Mouse (Mus musculus): ENCODE results near the gene Ska2.
A peak's percentile ranks its signal among the peaks of the same experiment; 100 is the strongest.

Ska2 gene

DNA sequence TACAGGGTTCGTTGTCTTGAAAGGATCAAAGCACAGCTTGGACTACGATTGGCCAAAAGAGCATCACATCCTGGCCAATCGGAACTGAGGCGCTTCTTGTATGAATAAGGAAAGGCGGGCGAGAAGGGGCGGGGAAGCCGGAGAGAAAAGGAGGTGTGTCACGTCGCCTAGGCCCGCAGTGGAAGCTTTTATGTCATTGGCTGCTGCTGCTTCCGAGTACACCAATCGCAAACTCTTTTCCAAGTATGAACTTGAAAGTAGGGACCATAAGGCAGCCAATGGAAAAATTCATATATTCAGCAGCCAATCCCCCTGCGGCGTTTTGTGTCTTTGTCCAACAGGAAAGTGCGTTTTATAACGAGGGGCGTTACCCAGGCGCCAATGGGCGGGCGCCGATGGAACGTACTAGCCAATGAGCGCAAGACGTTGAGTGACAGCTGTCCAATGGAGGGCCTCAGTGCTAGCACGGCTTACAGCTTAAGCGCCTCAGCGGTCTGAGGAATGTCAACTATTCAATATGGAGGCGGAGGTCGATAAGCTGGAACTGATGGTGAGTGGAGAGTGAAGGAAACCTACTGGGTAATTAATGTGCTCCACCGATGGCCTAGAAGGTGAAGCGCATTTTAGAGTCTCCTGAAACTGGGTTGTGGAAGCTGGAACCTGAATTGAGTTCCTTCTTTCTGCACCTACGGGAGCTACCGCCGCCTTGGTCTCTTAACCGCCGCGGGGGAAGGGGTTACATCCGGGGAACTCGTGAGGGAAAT, at the start of gene Ska2:
Ska2 (plus strand) TSS at position 480 of the 764 bp plus-strand sequence.
- peak; percentile 99 for DNase-seq (ENCODE audit: low read depth)

- DNase-seq (ENCODE audit: low read depth) = no peak
Measured at GRCm38 (mm10) chr11:87060410-87060809, 48.6 kb upstream of the Ska2 start.

GRCm38 (mm10) chr11:87062087-87062486, 46.9 kb upstream of the Ska2 start:
- DNase-seq (ENCODE audit: low read depth) = no peak

DNA sequence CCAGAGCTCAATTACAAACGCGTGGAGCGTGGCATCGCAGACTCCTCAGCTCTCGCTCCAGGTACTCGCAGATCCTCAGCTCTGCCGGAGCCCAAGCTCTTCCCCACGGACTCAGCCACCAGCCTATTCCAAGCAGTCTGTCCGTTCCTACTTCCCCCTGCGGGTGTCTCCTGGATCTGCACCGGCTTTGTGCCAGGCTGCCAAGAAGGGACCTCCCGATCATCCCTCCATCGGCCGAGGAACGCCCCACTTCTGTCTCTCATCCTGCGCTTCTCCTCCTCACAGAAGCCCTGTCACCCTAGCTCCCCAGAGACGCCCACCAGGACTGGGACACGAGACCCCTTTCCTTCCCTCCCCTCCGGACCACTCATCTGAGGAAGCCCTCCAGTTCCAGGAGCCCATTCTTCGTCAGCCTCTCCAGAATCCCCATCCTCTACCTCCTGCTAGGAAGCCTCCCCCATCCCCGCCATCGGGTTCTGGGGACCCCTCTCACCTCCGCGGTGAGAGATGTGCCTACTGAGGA, 35.6 kb upstream of the Ska2 start:
- DNase-seq (ENCODE audit: low read depth) = peak; percentile 51

DNA sequence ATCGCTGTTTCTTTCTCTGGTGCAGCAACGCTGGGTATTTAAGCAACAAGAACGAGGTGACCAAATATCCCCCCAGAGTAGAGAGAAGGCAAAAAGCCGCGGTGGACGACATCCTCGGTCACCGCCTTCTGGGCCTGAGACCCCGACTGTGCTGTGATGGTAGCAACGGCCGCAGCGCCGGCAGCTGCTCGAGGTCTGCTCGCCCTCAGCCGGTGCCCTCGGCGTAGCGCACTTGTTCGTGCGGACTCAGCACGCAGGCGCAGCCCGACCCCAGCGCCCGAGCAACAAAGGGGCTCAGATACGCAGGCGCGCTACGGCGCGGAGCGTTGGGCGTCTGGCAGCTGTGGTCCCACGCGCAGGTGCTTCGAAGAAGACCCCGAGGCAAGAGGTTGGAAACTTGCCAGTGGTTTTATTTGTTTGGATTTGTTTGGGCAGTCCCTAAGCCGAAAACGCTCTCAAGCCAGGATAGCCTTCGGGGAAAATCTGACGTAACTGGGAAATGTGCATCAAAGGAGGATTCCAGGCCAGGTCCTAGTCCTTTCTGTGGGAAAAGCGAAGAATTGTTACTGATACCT, 35.1 kb upstream of the Ska2 start, which contains the start of gene Gdpd1:
Gdpd1 (minus strand) TSS at position 197 of the 575 bp plus-strand sequence.
- peak; percentile 86 for DNase-seq (ENCODE audit: low read depth)

DNA sequence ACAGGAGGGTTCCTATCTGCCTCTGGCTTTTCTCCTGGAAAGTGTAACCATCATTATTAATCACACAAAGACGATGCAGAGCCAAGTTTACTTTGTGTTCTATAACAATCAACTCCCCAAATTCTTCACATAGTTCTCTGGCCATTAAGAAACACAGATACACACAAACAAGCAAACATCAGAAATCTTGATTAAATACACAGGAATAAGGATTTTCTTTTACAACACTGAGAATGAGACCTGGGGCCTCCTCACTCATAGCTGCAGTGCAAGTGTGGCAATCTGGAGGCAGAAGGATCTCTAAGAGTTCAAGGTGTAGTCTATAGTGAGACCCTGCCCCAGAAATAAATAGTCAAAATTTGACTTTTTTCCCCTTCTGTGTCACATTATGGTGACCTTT, 25.3 kb upstream of the Ska2 start:
- no peak for DNase-seq (ENCODE audit: low read depth)

GRCm38 (mm10) chr11:87085461-87085860, 23.6 kb upstream of the Ska2 start:
- no peak for DNase-seq (ENCODE audit: low read depth)

DNA sequence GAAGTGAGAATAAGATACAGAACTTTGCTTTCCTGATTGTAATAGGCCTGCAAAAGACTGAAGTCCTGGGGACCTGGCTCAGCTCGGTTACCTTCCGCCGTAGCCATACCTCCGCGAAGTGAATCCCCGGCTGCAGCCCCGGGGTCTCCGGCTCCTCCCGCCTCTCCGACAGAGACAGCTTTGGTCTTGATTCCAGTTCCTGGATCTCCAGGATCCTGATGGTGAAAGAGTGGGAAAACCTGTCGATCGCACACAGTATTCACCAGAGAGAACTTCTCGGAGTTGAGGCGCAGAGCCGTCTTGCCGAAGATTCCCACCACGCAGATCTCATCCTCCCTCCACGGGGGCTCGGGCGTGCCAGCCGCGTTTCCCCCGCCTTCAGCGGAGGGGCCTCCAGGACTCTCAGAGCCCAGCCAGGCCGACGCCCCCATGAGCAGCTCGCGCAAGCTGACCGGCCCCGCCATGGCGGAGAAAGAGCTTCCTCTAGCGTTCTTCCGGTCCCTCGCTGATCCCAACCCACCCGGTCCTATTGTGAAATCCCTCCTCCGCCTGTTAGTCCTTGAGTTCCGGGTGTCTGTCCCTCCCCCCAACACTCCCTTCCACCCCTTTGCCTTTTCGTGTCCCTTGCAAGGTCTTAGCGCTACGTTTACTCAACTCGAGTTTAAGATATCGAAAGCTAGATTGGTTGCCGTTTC, 22.6 kb upstream of the Ska2 start, which contains the start of gene Smg8:
Smg8 (minus strand) TSS at position 485 of the 695 bp plus-strand sequence.
- DNase-seq (ENCODE audit: low read depth) = peak; percentile 83

GRCm38 (mm10) chr11:87087142-87087541, 21.9 kb upstream of the Ska2 start:
- peak; percentile 23 for DNase-seq (ENCODE audit: low read depth)

GRCm38 (mm10) chr11:87108409-87108754, 652 bp upstream of the Ska2 start, which contains the start of gene Prr11:
TSS of gene Prr11 (minus strand) at chr11:87108708.
- DNase-seq (ENCODE audit: low read depth) = no peak

- no peak for DNase-seq (ENCODE audit: low read depth)
Measured at GRCm38 (mm10) chr11:87109519-87110171, 611 bp downstream of the Ska2 start.

- no peak for DNase-seq (ENCODE audit: low read depth)
Measured at GRCm38 (mm10) chr11:87110172-87110909, 1.3 kb downstream of the Ska2 start.

DNA sequence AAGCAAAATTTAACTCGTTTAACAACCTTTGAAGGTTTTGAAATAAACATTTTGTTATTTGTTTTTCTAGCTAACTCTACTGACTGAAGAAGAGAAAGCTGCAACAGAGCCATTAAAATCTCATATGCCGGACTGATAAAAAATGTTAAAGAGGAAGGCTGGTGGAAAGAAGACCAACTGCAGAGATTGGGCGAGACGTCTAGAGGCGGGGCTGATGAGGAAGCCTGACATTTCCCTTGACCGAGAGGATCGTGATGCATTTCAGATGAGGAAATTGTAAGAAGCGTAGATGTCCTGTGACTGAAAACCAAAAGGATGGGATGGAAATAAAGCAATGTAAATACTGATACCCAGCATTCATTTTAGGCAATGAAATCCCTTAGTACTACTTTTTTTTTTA, 12.8 kb downstream of the Ska2 start:
- no peak for DNase-seq (ENCODE audit: low read depth)

- no peak for DNase-seq (ENCODE audit: low read depth)
Measured at GRCm38 (mm10) chr11:87125562-87125961, 16.5 kb downstream of the Ska2 start.

- no peak for DNase-seq (ENCODE audit: low read depth)
Measured at GRCm38 (mm10) chr11:87126281-87126823, 17.3 kb downstream of the Ska2 start.

- DNase-seq (ENCODE audit: low read depth) = peak; percentile 93
Measured at GRCm38 (mm10) chr11:87126824-87127816, 18.1 kb downstream of the Ska2 start, which contains the start of gene Trim37. TSS of gene Trim37 (plus strand) at chr11:87127077.

DNA sequence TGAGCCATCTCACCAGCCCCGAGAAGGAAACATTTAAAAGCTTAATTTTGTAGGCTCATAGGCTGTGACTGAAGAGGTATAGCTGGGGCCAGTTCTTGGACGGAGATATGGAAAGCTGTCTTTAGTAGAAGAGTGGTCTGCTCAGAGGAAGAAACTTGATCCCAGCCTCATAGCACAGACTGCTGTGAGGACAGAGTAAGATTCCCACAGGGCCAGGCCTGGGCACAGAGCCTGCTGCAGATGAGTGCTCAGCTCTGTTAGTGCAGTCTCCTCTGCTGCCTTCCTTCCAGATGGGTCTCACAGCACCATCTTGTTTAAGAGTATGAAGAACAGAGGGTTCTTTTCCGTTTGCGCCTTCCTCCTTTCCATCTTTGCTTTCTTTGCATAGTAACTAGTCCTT, 27.2 kb downstream of the Ska2 start:
- no peak for DNase-seq (ENCODE audit: low read depth)

DNA sequence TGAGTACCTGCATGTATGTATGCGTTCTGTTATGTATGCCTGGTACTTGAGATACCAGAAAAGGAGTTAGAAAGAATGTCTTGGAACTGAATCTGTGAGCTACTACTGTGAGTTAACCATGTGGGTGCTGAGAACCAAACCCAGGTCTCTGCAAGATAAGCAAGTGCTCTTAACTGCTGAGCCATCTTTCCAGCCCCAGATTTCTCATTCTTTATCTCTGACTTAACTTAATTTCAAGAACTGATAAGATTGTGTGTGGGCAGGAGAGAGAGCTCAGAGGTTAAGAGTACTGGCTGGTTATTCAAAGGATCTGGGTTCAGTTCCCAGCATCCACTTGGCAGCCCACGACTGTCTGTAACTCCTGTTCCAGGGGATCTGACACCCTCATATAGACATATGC, 49.0 kb downstream of the Ska2 start:
- no peak for DNase-seq (ENCODE audit: low read depth)

DNA sequence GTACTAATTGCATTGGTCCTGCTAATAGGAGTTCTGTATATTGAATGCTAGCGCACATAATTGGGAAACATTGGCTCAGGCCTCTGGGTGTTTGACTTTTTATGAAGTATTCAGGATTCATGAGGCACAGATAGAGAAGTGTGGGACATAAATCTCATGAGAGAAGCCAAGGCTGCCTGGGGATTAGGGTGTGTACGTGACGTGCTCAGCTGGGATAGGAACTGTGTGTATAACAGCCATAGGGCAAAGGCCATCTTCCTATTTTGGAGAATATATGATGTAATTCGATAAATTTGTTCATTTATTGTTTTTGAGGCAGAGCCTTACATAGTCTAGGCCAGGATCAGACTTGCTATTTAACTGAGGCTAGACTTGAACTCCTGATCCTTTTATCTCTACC, 53.7 kb downstream of the Ska2 start:
- no peak for DNase-seq (ENCODE audit: low read depth)

DNA sequence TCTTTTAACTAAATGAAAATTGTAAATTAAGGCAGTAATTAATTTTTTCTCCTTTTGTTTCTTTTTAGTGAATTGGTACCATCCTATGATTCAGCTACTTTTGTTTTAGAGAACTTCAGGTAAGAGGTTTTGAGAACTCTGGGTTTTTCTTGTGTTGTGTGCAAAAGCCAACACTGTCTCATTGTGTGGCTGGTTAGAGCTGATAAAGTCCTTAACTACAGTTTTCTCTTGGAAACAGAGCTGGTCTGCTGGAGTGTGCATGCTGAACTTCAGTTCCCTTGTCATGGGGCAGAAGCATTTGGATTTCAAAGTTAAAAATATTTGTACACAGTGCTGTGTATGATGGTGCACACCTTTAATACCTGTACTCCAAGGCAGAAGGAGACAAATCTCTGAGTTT, 54.7 kb downstream of the Ska2 start:
- DNase-seq (ENCODE audit: low read depth) = no peak
